Comparison of ENCODE assay signal across 19 mouse cellular contexts in genomic region chr6:39131480-39131879, GRCm38 (mm10).
"Had no signal": no experiment of that assay in that cellular context is flagged by ENCODE, and none has a peak within 500 bp of the region (broad histone marks: within the 10 kb centered on the region; RNA-seq: fewer than 3 reads in every experiment).

No protein-coding gene starts in this region.

- H3K27ac ChIP-seq: lung, embryonic 15.5 days; macrophage; midbrain, embryonic 13.5 days; midbrain, embryonic 15.5 days; neural tube, embryonic 13.5 days; neural tube, embryonic 15.5 days; stomach, embryonic 15.5 days; stomach, postnatal 0 days had no signal

- H3K9ac ChIP-seq: liver, postnatal 0 days; lung, embryonic 15.5 days; midbrain, embryonic 13.5 days; midbrain, embryonic 15.5 days; neural tube, embryonic 13.5 days; neural tube, embryonic 15.5 days; stomach, embryonic 15.5 days had no signal

- H3K27me3 ChIP-seq: lung, embryonic 15.5 days; midbrain, embryonic 13.5 days; midbrain, embryonic 15.5 days; neural tube, embryonic 13.5 days; neural tube, embryonic 15.5 days; stomach, embryonic 15.5 days had no signal

- H3K9me3 ChIP-seq: lung, embryonic 15.5 days; midbrain, embryonic 15.5 days; stomach, embryonic 15.5 days had no signal

- H3K4me3 ChIP-seq: lung, embryonic 15.5 days; megakaryocyte, embryonic 14.5 days; midbrain, embryonic 13.5 days; midbrain, embryonic 15.5 days; neural tube, embryonic 13.5 days; neural tube, embryonic 15.5 days; stomach, embryonic 15.5 days had no signal

- H3K4me1 ChIP-seq: lung, embryonic 15.5 days; megakaryocyte, embryonic 14.5 days; midbrain, embryonic 13.5 days; midbrain, embryonic 15.5 days; neural tube, embryonic 13.5 days; neural tube, embryonic 15.5 days; stomach, embryonic 15.5 days had no signal

- DNase-seq: liver, postnatal 0 days; lung, adult 2 months; lung, postnatal 14 days; lung, postnatal 36 days; retina, postnatal 1 day; right cerebral cortex, adult 18-20 months; right cerebral cortex, postnatal 25 days; thymus, adult 2 months; thymus, postnatal 14 days; thymus, postnatal 36 days had no signal
